Mouse (Mus musculus): ENCODE results near the gene Plxnb1. TPM values are rescaled to one million over a fixed set of nuclear protein-coding genes. Genes with fewer than 3 reads are reported as not detected.

Gene Plxnb1
- polyA plus RNA-seq, 1 experiment, result 32.6 TPM

- no peak for DNase-seq (ENCODE audit: extremely low spot score in 1 of 2, low spot score in 1 of 2)
These were observed 34.8 kb upstream of the Plxnb1 start for GRCm38 (mm10) chr9:109060184-109060897.

GRCm38 (mm10) chr9:109060898-109061295 is 34.3 kb upstream of the Plxnb1 start:
- no peak for DNase-seq (ENCODE audit: extremely low spot score in 1 of 2, low spot score in 1 of 2)

- DNase-seq (ENCODE audit: extremely low spot score in 1 of 2, low spot score in 1 of 2), result no peak
These were observed 27.0 kb upstream of the Plxnb1 start for GRCm38 (mm10) chr9:109068095-109068735.

- DNase-seq (ENCODE audit: extremely low spot score in 1 of 2, low spot score in 1 of 2), result peak; percentile 85 to 96
These were observed 21.3 kb upstream of the Plxnb1 start, which contains the start of gene Atrip for GRCm38 (mm10) chr9:109073661-109074573. TSS of gene Atrip (minus strand) at chr9:109074124.

GRCm38 (mm10) chr9:109080516-109080915 is 14.7 kb upstream of the Plxnb1 start:
- DNase-seq (ENCODE audit: extremely low spot score in 1 of 2, low spot score in 1 of 2), result no peak

- no peak for DNase-seq (ENCODE audit: extremely low spot score in 1 of 2, low spot score in 1 of 2)
These were observed 13.5 kb upstream of the Plxnb1 start for GRCm38 (mm10) chr9:109081749-109082123.

GRCm38 (mm10) chr9:109082124-109082800 is 12.9 kb upstream of the Plxnb1 start, which contains the start of the genes Ccdc51 and Tma7:
TSS of gene Ccdc51 (plus strand) at chr9:109082493.
TSS of gene Tma7 (minus strand) at chr9:109082587.
- DNase-seq (ENCODE audit: extremely low spot score in 1 of 2, low spot score in 1 of 2), result peak; percentile 89 to 93

- no peak for DNase-seq (ENCODE audit: extremely low spot score in 1 of 2, low spot score in 1 of 2)
These were observed 10.3 kb upstream of the Plxnb1 start for GRCm38 (mm10) chr9:109084922-109085321.

GRCm38 (mm10) chr9:109087987-109088386 is 7.2 kb upstream of the Plxnb1 start:
- DNase-seq (ENCODE audit: extremely low spot score in 1 of 2, low spot score in 1 of 2), result peak in 1 of 2 experiments; percentile 56

GRCm38 (mm10) chr9:109090446-109090845 is 4.7 kb upstream of the Plxnb1 start:
- peak in 1 of 2 experiments; percentile 31 for DNase-seq (ENCODE audit: extremely low spot score in 1 of 2, low spot score in 1 of 2)

- DNase-seq (ENCODE audit: extremely low spot score in 1 of 2, low spot score in 1 of 2), result no peak
These were observed 3.4 kb upstream of the Plxnb1 start for GRCm38 (mm10) chr9:109091802-109092201.

- DNase-seq (ENCODE audit: extremely low spot score in 1 of 2, low spot score in 1 of 2), result no peak
These were observed 2.4 kb upstream of the Plxnb1 start for GRCm38 (mm10) chr9:109092799-109093198.

GRCm38 (mm10) chr9:109093786-109094552 is 1.2 kb upstream of the Plxnb1 start:
- DNase-seq (ENCODE audit: extremely low spot score in 1 of 2, low spot score in 1 of 2), result no peak

GRCm38 (mm10) chr9:109094553-109095136 is 544 bp upstream of the Plxnb1 start:
- no peak for DNase-seq (ENCODE audit: extremely low spot score in 1 of 2, low spot score in 1 of 2)

- peak in 1 of 2 experiments; percentile 37 for DNase-seq (ENCODE audit: extremely low spot score in 1 of 2, low spot score in 1 of 2)
These were observed 1.1 kb downstream of the Plxnb1 start for GRCm38 (mm10) chr9:109096251-109096661.

GRCm38 (mm10) chr9:109096856-109097255 is 1.7 kb downstream of the Plxnb1 start:
- no peak for DNase-seq (ENCODE audit: extremely low spot score in 1 of 2, low spot score in 1 of 2)

- DNase-seq (ENCODE audit: extremely low spot score in 1 of 2, low spot score in 1 of 2), result no peak
These were observed 2.1 kb downstream of the Plxnb1 start for GRCm38 (mm10) chr9:109097291-109097690.

GRCm38 (mm10) chr9:109097831-109098230 is 2.6 kb downstream of the Plxnb1 start:
- peak; percentile 64 to 74 for DNase-seq (ENCODE audit: extremely low spot score in 1 of 2, low spot score in 1 of 2)

GRCm38 (mm10) chr9:109098366-109098765 is 3.2 kb downstream of the Plxnb1 start:
- no peak for DNase-seq (ENCODE audit: extremely low spot score in 1 of 2, low spot score in 1 of 2)

All from frontal cortex, adult 2 months (tissue).